Mouse (Mus musculus): ENCODE data around the gene Cd300ld4.
A peak's percentile ranks its signal among the peaks of the same experiment; 100 is the strongest.
"Not testable (repeated sequence)": the region's sequence is repeated elsewhere in the genome, so short reads cannot be mapped to it uniquely, and the experiment has no call there.

Gene Cd300ld4

DNA sequence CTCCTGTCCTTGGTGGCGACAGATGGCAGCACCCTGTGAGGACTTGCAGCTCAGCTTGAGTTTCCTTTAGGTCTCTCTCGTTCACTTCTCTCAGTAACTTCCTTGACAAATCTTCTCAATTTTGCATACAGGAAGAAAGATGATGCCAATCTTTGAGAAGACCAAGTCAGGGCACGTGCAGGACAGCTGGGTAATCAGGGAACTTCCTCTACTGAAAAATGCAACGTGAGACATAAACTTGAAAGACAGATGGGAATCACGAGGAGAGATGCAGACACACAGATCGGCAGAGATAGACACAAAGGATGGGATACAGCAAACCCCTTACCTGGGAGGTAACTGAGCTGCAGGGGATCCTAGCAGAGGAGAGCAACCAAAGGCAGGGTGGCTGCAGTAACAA lies at the start of gene Cd300ld4:
Gene Cd300ld4, minus strand, starts transcription at position 101 of the 400 bp plus-strand sequence.
- DNase-seq (ENCODE audit: low spot score in 2 of 2): not testable (repeated sequence)

DNA sequence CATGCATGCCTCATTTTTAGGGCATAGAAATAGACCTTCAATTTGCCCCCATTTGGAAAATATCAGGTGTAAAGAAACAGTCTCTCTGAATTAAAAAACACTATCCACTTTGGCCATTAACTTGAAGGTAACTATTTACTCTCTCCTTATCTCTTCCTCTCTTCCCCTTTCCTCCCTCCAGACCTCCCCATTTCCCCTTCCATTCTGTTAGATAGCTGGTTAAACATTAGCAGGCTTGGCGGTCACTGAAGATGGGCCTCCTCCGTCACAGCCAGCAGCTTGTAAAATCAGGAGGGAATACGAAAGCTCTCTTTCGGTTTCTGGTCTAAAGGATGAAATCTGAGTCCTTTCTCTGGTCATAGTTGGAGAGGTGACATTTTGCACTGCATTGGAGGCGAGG lies 49.0 kb upstream of the Cd300ld4 start:
- no peak for DNase-seq (ENCODE audit: low spot score in 2 of 2)

DNA sequence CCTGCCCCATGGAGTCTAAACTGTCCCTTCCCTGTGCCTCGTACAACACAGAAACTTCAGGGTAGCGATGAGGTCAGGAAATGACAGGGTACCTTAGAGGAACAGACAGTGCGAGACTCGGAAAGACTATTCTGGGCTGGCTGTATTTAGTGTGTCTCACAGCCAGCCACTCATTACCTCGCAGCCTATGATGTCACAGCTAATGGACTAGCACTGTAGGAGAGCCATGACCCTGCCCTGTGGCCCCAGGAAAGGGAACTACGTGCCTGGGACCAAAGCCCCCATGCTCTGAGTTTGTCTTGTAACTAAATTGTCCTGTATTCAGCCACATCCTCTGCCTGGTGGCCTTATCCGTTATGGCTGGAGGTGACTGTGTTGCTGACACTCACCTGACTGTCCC lies 48.6 kb upstream of the Cd300ld4 start:
- DNase-seq (ENCODE audit: low spot score in 2 of 2): no peak

DNA sequence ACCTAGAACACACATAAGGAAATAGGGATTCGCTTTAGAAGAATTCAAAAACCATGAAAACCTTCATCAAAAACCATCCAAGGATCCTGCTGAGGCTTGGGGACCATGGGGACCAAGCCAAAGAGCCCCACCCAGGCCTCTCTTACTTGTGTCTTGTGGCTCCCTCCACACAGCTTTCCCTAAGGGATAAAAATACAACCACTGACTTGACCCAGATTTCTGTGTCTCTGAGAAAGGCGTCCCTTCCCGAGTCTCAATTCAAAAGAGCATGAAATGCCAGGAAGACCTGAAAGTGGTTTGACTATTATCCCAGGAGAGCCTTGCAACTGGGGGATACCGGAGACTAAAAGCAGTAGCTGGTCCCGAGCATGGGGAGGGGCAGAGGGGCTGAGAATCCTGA lies 46.2 kb upstream of the Cd300ld4 start:
- DNase-seq (ENCODE audit: low spot score in 2 of 2): no peak

DNA sequence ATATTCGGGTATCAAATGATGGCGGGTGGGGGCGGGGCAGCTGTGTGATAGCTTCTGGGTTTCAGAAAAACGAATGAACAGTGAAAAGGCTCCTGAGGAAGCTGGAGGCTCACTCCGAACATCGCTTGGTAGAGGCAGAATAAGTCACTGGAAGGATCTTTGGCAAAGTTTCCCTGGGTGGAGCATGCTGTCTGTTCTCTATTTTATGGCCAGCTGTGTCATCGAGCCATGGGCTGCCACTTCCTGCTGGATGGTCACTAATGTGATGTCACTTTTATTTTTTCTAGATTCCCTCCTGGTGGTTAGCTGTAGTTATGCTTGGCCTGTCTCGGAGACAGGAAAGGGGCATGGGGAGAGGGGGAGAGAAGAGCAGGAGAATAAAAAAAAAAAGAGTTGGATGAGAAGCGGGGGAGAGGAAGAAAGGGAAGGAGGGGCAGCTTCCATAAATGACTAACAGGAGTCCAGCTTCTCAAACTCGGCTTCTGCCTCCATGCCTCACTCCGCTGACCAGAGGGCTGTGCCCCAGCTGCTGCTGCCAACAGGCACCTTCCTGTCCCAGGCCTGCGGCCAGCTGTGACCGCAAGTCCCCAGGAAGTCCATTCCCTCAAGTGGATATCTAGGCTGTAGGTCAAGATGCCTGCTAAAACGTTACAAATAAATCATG lies 45.0 kb upstream of the Cd300ld4 start:
- DNase-seq (ENCODE audit: low spot score in 2 of 2): peak in 1 of 2 experiments; percentile 25

DNA sequence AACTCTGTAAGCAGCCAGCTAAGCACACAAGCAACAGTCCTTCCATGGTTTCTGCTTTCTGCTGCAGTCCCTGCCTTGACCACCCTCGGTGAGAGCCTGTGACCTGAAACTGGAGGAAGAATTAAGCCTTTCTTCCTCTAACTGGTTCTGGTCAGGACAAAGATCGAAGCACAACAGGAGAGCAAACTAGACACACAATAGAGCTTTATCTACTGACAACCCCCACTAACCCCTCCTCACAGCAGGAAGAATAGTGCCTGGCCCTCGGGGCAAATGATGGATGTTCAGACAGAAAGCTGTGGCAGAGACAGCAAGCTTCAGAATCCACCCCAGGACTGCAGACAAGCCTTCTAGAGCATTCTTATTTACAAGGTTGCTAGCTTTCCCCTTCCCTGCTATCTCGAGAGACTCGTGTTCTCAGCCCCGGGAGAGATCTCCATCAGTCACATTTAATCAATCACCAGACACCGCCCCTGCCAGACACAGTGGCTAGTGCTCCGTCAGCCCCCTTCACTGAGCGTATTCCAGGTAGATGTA lies 44.3 kb upstream of the Cd300ld4 start:
- no peak for DNase-seq (ENCODE audit: low spot score in 2 of 2)

DNA sequence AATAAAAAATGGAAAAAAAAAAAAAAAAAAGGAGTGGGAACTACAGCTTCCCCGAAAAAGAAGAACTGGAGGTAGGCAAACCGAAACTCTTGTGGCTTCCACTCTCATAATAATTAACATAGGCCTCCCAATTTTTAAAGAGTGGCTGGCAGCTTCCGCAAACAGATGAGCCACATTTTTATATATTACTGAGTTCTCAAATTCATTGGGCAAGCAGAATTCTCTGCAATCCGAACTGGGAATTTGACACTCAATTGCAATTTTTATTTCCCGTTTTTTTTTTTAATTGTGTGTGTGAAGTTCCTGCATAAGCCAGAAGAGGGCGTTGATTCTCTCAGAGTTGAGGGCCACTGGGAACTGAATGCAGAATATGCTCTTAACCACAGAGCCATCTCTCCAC lies 40.0 kb upstream of the Cd300ld4 start:
- DNase-seq (ENCODE audit: low spot score in 2 of 2): no peak

DNA sequence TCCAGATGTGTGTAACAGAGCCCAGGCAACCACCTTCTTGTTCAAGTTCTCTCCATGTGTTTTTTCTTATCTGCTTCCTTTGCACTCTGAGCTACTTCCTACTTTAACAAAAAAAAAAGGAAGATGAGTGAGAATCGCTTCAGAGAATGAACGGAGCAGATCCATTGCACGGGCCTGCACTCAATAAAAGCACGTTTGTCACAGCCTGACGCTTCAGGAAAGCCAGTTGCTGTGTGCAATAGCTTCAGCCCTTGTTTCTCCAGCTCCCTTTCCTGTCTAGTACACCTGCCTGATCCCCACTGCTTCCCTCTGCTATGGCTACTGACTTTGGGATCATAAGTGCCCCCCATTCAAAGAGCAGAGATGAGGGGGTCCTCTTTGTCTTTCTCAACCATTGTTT lies 35.3 kb upstream of the Cd300ld4 start, which contains the start of gene Cd300e:
Gene Cd300e, minus strand, starts transcription at position 101 of the 400 bp plus-strand sequence.
- DNase-seq (ENCODE audit: low spot score in 2 of 2): no peak

DNA sequence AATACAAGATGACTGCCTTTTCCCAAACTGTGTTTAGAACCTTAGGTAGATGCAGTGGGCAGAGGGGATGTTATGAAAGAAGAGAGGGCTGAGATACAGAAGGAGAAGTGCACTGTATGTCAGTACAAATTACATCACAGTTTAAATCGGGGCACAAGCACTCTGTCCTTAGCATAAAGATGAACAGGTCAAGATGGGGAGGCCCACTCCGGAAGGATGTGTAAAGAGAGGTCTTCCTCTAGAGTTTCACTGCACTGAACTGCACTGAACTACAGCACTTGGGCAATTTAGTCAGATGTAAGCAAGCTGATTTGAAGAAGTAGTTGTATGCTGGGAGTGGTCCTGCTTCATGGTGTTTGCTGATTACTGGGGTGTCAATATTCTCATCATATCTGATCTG lies 33.0 kb upstream of the Cd300ld4 start:
- DNase-seq (ENCODE audit: low spot score in 2 of 2): no peak

DNA sequence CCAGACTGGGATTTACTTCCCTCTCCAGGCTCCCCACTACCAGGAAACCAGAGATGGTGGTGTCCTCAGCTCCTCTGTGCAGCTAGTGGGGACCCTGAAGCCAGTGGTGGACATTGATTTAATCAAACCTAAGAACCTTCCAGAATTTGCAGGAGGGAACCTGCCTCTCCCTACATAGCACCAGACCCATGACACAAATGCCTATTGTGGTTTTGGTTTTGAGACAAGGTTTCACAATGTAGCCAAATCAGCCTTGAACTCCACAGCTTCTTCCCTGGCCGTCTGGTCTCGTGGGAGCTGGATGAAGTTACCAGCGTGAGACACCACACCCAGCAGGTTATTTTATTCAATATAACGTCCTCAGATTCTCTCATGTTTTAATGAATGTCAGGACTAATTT lies 31.9 kb upstream of the Cd300ld4 start:
- DNase-seq (ENCODE audit: low spot score in 2 of 2): no peak

DNA sequence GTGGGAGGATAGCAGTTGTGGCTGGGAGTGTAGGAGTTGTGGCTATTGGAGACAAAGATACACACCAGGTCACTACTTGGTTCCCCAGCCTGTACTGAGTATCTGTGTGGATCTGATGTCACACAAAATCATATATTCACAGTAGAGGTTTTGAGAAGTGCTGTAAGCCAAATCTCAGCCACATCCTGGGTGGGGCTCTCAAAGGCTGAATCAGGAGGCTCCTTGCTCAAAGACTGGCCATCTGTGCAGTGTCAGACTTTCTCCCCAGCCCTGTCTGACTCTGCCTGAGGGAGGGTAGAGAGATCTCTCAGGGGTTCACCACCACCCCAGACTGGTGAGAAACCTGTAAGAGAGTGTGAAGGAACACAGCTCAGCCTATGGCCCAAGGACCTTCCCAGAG lies 27.7 kb upstream of the Cd300ld4 start:
- no peak for DNase-seq (ENCODE audit: low spot score in 2 of 2)

DNA sequence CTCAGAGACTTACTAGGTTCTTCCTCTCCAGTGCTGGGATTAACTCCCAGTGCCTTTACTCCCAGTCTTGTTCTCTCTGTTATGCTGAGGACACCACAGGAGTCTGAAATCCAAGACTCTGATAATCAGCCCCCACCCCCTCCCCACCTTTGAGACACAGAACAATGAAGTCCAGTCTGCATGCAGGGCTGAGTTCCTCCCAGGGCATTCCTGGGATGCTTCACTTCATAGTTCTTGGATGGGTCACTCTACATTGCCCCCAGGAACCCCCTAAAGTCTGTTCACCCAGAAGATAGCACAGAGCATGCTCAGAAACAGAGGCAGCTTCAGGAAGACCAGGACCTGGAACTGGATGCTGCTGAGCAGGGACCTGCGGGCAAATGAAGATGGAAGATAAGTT lies 26.2 kb upstream of the Cd300ld4 start:
- DNase-seq (ENCODE audit: low spot score in 2 of 2): no peak

DNA sequence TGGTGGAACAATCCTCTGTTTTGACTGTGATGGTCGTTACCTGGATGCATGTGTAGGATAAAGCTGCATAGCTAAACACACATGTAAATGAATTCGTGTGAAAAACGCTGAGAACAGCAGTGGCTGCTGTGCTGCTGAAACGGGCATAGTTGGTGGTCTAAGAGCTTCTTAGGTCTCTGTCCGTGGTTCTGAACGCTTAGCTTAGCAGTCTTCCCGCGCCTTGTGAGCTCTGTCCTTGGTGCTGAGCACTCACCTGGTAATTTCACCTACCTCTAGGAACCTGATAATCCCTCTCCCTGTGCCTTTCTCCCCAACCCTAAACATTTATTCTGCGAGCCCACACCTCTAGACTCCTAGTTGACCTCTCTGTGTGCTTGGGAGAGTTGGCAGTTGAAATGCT lies 25.4 kb upstream of the Cd300ld4 start:
- no peak for DNase-seq (ENCODE audit: low spot score in 2 of 2)

DNA sequence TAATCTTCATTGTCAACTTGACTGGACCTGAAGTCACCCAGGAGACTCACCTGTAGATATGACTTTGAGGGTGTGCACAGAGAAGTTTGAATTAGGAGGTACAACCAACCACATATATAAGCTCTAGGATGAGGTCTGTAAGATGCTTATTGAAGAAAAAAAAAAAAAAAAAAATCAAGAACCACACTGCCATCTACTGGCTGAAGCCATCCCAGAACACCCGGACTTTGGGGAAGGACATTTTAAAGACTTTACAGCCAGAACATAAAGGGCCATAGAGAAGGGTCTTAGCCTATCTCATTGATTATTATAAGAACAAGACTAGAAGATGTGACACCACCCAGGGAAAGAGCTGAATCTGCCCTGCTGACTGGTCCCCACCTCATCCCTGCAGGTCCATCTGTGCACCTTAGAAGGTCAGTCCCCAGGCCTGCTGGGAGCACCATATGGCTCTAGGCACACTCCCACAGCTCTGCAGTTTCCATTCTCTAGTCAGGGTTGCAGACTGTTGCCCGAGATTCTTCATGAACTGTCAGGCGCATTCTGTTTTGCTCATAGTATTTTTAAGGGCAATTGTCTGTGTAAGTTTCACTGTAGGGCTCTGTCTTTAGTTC lies 22.6 kb upstream of the Cd300ld4 start:
- no peak for DNase-seq (ENCODE audit: low spot score in 2 of 2)

DNA sequence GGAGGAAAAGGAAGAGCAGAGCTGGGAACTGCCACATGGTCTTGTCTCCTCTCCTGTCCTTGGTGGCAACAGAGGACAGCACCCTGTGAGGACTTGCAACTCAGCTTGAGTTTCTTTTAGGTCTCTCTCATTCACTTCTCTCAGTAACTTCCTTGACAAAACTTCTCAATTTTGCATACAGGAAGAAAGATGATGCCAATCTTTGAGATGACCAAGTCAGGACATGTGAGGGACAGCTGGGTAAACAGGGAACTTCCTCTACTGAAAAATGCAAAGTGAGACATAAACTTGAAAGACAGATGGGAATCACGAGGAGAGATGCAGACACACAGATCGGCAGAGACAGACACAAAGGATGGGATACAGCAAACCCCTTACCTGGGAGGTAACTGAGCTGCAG lies 21.4 kb upstream of the Cd300ld4 start, which contains the start of gene Cd300ld3:
Gene Cd300ld3, minus strand, starts transcription at position 151 of the 400 bp plus-strand sequence.
- DNase-seq (ENCODE audit: low spot score in 2 of 2): no peak

DNA sequence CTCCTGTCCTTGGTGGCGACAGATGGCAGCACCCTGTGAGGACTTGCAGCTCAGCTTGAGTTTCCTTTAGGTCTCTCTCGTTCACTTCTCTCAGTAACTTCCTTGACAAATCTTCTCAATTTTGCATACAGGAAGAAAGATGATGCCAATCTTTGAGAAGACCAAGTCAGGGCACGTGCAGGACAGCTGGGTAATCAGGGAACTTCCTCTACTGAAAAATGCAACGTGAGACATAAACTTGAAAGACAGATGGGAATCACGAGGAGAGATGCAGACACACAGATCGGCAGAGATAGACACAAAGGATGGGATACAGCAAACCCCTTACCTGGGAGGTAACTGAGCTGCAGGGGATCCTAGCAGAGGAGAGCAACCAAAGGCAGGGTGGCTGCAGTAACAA lies 10.9 kb upstream of the Cd300ld4 start, which contains the start of gene Cd300ld5:
Gene Cd300ld5, minus strand, starts transcription at position 101 of the 400 bp plus-strand sequence.
- not testable (repeated sequence) for DNase-seq (ENCODE audit: low spot score in 2 of 2)

DNA sequence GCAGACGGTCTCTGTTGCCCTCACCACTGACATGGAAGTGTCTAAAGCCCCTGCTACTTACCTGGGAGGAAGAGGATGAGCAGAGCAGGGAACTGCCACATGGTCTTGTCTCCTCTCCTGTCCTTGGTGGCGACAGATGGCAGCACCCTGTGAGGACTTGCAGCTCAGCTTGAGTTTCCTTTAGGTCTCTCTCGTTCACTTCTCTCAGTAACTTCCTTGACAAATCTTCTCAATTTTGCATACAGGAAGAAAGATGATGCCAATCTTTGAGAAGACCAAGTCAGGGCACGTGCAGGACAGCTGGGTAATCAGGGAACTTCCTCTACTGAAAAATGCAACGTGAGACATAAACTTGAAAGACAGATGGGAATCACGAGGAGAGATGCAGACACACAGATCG lies 10.7 kb downstream of the Cd300ld4 start, which contains the start of gene Cd300ld2:
Gene Cd300ld2, minus strand, starts transcription at position 101 of the 400 bp plus-strand sequence.
- not testable (repeated sequence) for DNase-seq (ENCODE audit: low spot score in 2 of 2)

DNA sequence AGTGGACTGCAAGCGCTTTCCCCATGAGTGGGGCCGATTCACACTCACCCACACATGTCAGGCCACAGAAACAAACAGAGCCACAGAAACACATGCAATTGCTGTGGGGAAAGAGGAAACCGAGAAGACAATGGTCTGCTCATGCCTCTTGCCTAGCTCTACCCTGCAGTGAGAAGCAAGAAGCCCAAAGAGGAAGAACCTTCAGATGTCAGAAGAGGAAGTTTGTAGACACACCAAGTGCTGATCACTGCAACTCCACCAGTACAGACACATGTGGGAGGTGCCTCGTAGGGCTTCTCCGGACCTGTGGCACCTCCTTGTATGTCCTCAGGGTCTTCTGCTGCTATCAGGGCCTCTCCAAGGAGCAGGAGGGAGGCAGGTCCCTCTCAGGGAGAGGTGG lies 22.7 kb downstream of the Cd300ld4 start:
- no peak for DNase-seq (ENCODE audit: low spot score in 2 of 2)

DNA sequence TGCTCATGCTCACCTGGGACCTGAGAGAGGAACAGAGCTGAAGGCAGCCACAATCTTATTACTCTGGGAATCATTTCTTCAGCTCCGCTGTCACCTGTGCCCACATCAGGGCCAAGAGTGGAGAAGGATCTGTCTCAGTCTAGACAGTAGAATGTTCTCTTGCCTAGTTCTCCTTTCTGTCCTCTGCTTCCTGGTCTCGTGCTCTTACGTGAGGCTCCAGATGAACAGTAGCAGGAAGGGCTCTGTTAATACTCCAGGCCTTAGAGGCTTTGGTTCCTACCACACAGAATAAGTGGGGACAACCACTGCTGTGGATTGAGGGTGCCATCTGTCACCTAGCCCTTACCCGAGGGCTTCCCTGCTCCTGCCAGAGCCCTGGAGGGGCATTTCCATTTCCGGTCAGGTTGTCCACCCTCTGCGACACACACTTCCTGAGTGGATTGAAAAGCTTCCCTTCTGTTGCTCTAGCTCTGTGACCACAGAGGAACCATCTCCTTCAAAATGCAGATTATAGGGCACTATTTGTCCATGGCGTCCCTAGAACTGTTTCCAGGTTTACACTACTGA lies 25.3 kb downstream of the Cd300ld4 start, which contains the start of gene Cd300c2:
Gene Cd300c2, minus strand, starts transcription at position 407 of the 567 bp plus-strand sequence.
- DNase-seq (ENCODE audit: low spot score in 2 of 2): no peak

DNA sequence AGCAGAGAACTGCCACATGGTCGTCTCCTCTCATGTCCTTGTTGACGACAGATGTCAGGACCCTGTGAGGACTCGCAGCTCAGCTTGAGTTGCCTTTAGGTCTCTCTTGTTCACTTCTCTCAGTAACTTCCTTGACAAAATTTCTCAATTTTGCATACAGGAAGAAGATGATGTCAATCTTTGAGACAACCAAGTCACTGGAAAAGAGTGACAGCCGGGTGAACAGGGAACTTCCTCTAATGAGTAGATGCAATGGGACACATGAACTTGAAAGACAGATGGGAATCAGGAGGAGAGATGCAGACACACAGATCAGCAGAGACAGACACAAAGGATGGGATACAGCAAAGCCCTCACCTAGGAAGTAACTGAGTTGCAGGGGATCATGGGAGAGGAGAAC lies 37.0 kb downstream of the Cd300ld4 start, which contains the start of gene Cd300ld:
Gene Cd300ld, minus strand, starts transcription at position 130 of the 400 bp plus-strand sequence.
- no peak for DNase-seq (ENCODE audit: low spot score in 2 of 2)

DNA sequence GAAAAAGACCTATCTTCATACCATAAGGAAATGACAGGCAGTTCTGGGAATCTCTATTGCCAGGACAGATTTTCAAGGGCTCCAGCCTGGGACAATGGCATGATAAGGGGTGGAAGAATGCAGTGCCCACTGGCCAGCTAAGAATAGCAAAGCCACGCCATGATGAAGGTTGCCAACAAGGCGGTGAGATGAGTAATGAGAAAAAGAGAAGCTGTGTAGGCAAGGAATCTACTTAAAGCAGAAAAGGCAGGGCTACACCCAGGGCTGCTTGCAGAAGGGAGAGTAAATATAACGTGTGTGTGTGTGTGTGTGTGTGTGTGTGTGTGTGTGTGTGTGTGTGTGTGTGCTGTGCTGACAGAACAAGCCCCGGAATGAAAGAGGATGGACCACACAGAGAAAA lies 44.9 kb downstream of the Cd300ld4 start:
- no peak for DNase-seq (ENCODE audit: low spot score in 2 of 2)

DNA sequence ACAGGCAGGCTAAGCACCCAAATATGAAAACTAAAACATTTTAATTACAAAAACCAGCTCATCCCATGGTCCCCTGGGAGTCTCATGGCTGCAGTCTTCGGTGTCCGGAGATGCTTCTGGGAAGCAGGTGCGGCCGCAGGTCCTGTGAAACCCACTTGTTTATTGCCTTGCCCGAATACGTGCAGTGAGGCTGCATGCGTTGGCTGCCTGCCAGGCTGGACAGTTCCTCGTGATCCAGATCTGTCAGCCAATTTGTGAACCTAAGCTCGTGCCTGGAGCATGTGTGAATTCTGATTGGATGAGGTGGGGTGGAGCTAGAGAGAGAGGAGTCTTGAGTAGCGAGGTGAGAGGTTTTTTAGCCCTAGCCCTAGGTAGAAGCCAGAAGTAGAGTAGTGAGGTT lies 54.1 kb downstream of the Cd300ld4 start:
- no peak for DNase-seq (ENCODE audit: low spot score in 2 of 2)
